Mouse (Mus musculus): ENCODE results near the gene Gimap9. TPM values are rescaled to one million over a fixed set of nuclear protein-coding genes. Genes with fewer than 3 reads are reported as not detected.

Gimap9 gene
- 3.2 and 3.5 TPM in 2 replicates for polyA plus RNA-seq (2015; fragmentation: Nextera tagmentation; extraction: Ambion mirVana)

DNA sequence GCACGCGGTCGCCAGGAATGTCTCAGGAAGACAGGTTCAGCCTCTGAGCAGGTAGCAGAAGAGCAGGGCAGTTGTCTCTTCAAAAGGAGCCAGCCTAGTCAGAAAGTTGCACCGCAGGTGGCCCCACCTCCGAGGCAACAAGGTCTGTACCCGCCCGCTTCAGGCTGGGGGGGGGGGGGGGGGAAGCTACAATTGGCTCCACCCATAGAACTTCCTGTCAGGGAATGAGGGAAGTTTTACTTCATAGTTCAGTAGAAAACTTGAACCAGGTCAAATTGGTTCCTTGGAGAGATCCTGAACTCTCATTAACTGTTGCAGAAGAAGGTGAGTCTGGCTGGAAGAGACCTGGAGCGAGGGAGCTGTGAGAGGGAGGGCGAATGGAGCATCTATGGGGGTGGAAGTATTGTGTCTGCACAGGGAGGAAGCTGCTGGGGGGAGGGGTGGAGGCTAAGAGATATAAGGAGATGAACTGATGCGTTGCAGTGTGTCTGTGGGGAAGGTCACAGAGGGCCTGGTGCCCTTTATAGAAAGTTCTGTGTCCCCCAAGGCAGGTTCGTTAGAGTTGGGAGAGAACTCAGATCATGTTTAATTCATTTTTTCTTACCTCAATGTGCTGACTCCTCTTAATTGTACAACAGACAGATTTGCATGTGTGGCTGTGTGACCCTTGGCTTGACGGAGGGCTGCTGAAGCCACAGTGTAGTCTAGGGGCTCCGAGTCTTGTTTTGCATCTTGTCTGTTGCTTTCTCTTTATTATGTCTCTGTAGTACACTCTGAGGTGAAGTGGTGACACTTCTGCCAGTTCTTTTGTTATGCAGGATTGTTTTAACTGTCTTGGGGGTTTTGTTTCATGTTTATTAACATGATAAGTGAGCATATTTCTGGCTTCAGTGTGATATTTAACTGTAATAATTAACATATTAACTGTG is at the start of gene Gimap9:
Gene Gimap9, plus strand, starts transcription at position 199 of the 929 bp plus-strand sequence.
- ATAC-seq (ENCODE audit: low FRiP score, low TSS enrichment) (peak; percentile 53; the same call in 1 of the 2 replicates), DNase-seq (ENCODE audit: low spot score) (peak; percentile 62)
- 30% methylated on average over 13 of the region's 13 CpGs for WGBS
- Histone ChIP-seq H3K36me3 (ENCODE audit: control insufficient read depth, insufficient read depth, low read length) (no peaks in the 10 kb centered on the region), H3K4me1 (replicated peaks; ENCODE audit: control insufficient read depth, insufficient read depth) (no peaks in the 10 kb centered on the region; the same call in 1 of the 2 replicates), H3K9me3 (ENCODE audit: control insufficient read depth, low read length) (no peaks in the 10 kb centered on the region), H3K4me2 (replicated peaks; ENCODE audit: low read depth) (peak within 1 kb of the TSS; percentile 37), H3K27me3 (ENCODE audit: control insufficient read depth, insufficient read depth, low read length) (no peaks in the 10 kb centered on the region), H3K9ac (ENCODE audit: low read length) (no peak within 1 kb of the TSS), H3K27ac (replicated peaks) (no peak within 1 kb of the TSS), H3K4me3 (ENCODE audit: low read depth, low read length) (peak within 1 kb of the TSS; percentile 19; the same call in 1 of the 2 replicates)
- TF ChIP-seq EP300 (optimal IDR thresholded peaks at IDR 0.05), result no peak

DNA sequence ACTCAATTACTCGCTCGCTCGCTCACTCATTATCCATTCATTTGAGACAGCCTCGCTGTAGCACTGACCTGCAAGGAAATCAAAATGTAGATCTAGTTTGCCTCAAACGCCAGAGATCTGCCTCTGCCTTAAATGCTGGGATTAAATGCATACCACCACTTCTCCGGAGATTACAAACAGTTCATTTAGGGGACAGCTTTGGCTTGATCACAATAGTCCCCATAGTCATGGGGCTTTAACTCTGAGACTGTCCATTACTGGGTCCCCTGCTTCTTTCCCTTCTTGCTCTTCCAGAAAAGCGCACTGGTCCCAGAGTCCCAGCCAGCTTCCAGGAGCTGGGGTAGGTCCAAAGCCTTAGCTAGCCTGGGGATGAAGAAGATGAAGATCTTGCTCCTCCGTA is 49.5 kb upstream of the Gimap9 start, which contains the start of gene AI854703:
Gene AI854703, plus strand, starts transcription at position 301 of the 400 bp plus-strand sequence.
- H3K4me3 ChIP-seq (ENCODE audit: low read depth, low read length), result peak within 1 kb of the TSS; percentile 47
- DNase-seq (ENCODE audit: low spot score) (no peak), ATAC-seq (ENCODE audit: low FRiP score, low TSS enrichment) (no peak)
- H3K27me3 ChIP-seq (ENCODE audit: control insufficient read depth, insufficient read depth, low read length), result no peaks in the 10 kb centered on the region
- peak within 1 kb of the TSS; percentile 80 for H3K4me2 ChIP-seq (replicated peaks; ENCODE audit: low read depth)
- H3K9ac ChIP-seq (ENCODE audit: low read length), result peak within 1 kb of the TSS; percentile 53
- 41% methylated on average over 8 of the region's 8 CpGs for WGBS
- H3K27ac ChIP-seq (replicated peaks), result no peak within 1 kb of the TSS
- no peaks in the 10 kb centered on the region for H3K9me3 ChIP-seq (ENCODE audit: control insufficient read depth, low read length)
- TF ChIP-seq CTCF (IDR thresholded peaks at IDR 0.05; ENCODE audit: low read depth), result no peak
- TF ChIP-seq EP300 (optimal IDR thresholded peaks at IDR 0.05), result no peak
- peaks cover 8% of the 10 kb centered on the region; the same call in 1 of the 2 replicates for H3K4me1 ChIP-seq (replicated peaks; ENCODE audit: control insufficient read depth, insufficient read depth)
- no peaks in the 10 kb centered on the region for H3K36me3 ChIP-seq (ENCODE audit: control insufficient read depth, insufficient read depth, low read length)

DNA sequence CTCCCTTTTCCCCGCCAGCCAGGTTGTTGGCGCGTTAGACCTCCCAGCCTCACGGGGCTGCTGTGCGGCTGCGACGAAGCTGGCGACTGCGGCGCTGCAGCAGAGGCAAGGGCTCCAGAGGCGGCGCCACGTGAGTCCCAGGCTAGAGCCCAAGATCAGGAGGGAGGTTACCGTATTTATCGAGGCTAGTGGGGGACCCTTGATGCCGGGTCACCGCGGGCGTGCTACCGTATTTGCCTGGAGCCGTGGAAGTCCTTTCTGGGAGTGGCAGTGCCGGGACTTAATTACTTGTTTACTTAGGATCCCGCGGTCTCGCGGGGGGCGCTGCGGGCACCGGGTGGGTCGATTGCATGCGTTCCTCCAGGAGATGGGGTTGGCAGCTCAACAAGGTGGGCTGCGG is 48.9 kb upstream of the Gimap9 start:
- WGBS, result under 1% methylated on average over 32 of the region's 32 CpGs
- no peak for TF ChIP-seq EP300 (optimal IDR thresholded peaks at IDR 0.05)
- TF ChIP-seq CTCF (IDR thresholded peaks at IDR 0.05; ENCODE audit: low read depth), result 0 out of 2 replicates have a peak, but pooled peaks have one; percentile 34
- ATAC-seq (ENCODE audit: low FRiP score, low TSS enrichment) (peak; percentile 28; the same call in 1 of the 2 replicates), DNase-seq (ENCODE audit: low spot score) (peak; percentile 47)
- Histone ChIP-seq H3K9me3 (ENCODE audit: control insufficient read depth, low read length) (no peaks in the 10 kb centered on the region), H3K9ac (ENCODE audit: low read length) (peak overlapping the region; percentile 53), H3K27me3 (ENCODE audit: control insufficient read depth, insufficient read depth, low read length) (no peaks in the 10 kb centered on the region), H3K4me3 (ENCODE audit: low read depth, low read length) (peak overlapping the region; percentile 47), H3K4me2 (replicated peaks; ENCODE audit: low read depth) (peak overlapping the region; percentile 80), H3K4me1 (replicated peaks; ENCODE audit: control insufficient read depth, insufficient read depth) (peaks cover 8% of the 10 kb centered on the region; the same call in 1 of the 2 replicates), H3K27ac (replicated peaks) (no peak overlapping the region), H3K36me3 (ENCODE audit: control insufficient read depth, insufficient read depth, low read length) (no peaks in the 10 kb centered on the region)

GRCm38 (mm10) chr6:48627511-48627924 is 48.4 kb upstream of the Gimap9 start:
- WGBS, result 2% methylated on average over 7 of the region's 7 CpGs
- no peak for ATAC-seq (ENCODE audit: low FRiP score, low TSS enrichment)
- DNase-seq (ENCODE audit: low spot score), result no peak

GRCm38 (mm10) chr6:48628377-48628776 is 47.6 kb upstream of the Gimap9 start:
- Histone ChIP-seq H3K9me3 (ENCODE audit: control insufficient read depth, low read length) (no peaks in the 10 kb centered on the region), H3K4me2 (replicated peaks; ENCODE audit: low read depth) (no peak overlapping the region), H3K4me3 (ENCODE audit: low read depth, low read length) (no peak overlapping the region), H3K4me1 (replicated peaks; ENCODE audit: control insufficient read depth, insufficient read depth) (peaks cover 8% of the 10 kb centered on the region; the same call in 1 of the 2 replicates), H3K36me3 (ENCODE audit: control insufficient read depth, insufficient read depth, low read length) (no peaks in the 10 kb centered on the region), H3K27me3 (ENCODE audit: control insufficient read depth, insufficient read depth, low read length) (no peaks in the 10 kb centered on the region), H3K9ac (ENCODE audit: low read length) (no peak overlapping the region), H3K27ac (replicated peaks) (no peak overlapping the region)
- DNase-seq (ENCODE audit: low spot score) (no peak), ATAC-seq (ENCODE audit: low FRiP score, low TSS enrichment) (no peak)
- WGBS, result 72% methylated on average over 3 of the region's 3 CpGs
- TF ChIP-seq CTCF (IDR thresholded peaks at IDR 0.05; ENCODE audit: low read depth) (no peak), EP300 (optimal IDR thresholded peaks at IDR 0.05) (no peak)

More at GRCm38 (mm10) chr6:48627511-48627924, 48.4 kb upstream of the Gimap9 start:
- peaks cover 8% of the 10 kb centered on the region; the same call in 1 of the 2 replicates for H3K4me1 ChIP-seq (replicated peaks; ENCODE audit: control insufficient read depth, insufficient read depth)
- peak overlapping the region; percentile 53 for H3K9ac ChIP-seq (ENCODE audit: low read length)
- no peak overlapping the region for H3K27ac ChIP-seq (replicated peaks)
- H3K9me3 ChIP-seq (ENCODE audit: control insufficient read depth, low read length), result no peaks in the 10 kb centered on the region
- no peaks in the 10 kb centered on the region for H3K36me3 ChIP-seq (ENCODE audit: control insufficient read depth, insufficient read depth, low read length)
- peak overlapping the region; percentile 80 for H3K4me2 ChIP-seq (replicated peaks; ENCODE audit: low read depth)
- TF ChIP-seq CTCF (IDR thresholded peaks at IDR 0.05; ENCODE audit: low read depth) (no peak), EP300 (optimal IDR thresholded peaks at IDR 0.05) (no peak)
- no peaks in the 10 kb centered on the region for H3K27me3 ChIP-seq (ENCODE audit: control insufficient read depth, insufficient read depth, low read length)
- H3K4me3 ChIP-seq (ENCODE audit: low read depth, low read length), result peak overlapping the region; percentile 47

All from stomach, postnatal 0 days (tissue).